In the genomic region with DNA sequence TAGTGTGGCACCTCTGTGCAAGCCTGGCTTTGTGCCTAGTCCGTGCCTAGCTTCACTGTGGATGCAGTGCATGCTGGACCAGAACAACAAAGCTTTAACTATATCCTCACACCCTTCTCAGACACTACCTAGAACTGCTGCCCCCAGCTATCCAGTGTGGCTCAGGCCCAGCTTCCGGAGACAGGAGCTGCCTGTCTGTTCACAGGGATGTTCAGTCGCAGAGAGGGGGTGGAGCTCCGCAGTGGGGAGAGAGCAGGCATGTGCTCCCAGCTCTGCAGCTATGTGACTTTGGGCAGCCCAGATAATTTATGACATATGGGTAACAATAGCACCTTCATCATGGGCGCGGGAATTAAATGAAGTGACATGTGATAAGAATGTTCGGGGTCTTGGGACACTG, we compare ENCODE assay signal across 10 mouse cellular contexts. TPM values are rescaled to one million over a fixed set of nuclear protein-coding genes. Genes with fewer than 3 reads are reported as not detected.
DNase-seq lines count a peak whose midpoint lies in the region; ATAC-seq and TF ChIP-seq lines count a peak whose summit lies in the region.
"Had no signal": no experiment of that assay in that cellular context is flagged by ENCODE, and none has a peak within 500 bp of the region (broad histone marks: within the 10 kb centered on the region; RNA-seq: fewer than 3 reads in every experiment).

No protein-coding gene starts in this region.

- H3K36me3 ChIP-seq in heart, adult 2 months (ENCODE audit: control insufficient read depth, insufficient read depth, low read length) = no peaks in the 10 kb centered on the region
- no peaks in the 10 kb centered on the region; the same call in 1 of the 2 replicates for H3K36me3 ChIP-seq in intestine, embryonic 16.5 days (ENCODE audit: control insufficient read depth, insufficient read depth, low read length)
- H3K36me3 ChIP-seq in stomach, embryonic 16.5 days (ENCODE audit: control insufficient read depth, insufficient read depth, low read length) = no peaks in the 10 kb centered on the region; the same call in 1 of the 2 replicates

- H3K27me3 ChIP-seq in heart, adult 2 months (ENCODE audit: control insufficient read depth, insufficient read depth, low read length) = no peaks in the 10 kb centered on the region
- H3K27me3 ChIP-seq in intestine, embryonic 16.5 days (replicated peaks; ENCODE audit: control insufficient read depth, insufficient read depth, low read length) = no peaks in the 10 kb centered on the region
- no peaks in the 10 kb centered on the region for H3K27me3 ChIP-seq in stomach, embryonic 16.5 days (ENCODE audit: control insufficient read depth, insufficient read depth, low read length)
- H3K27me3 ChIP-seq: embryonic facial prominence, embryonic 15.5 days; lung, embryonic 15.5 days had no signal

- intact Hi-C loops in heart, adult 2 months (cut with DNase I) = no loop called here

- peaks cover 4% of the 10 kb centered on the region for H3K79me2 ChIP-seq in heart, adult 2 months (replicated peaks; ENCODE audit: control insufficient read depth, insufficient read depth, low read length)

- no peak overlapping the region for H3K4me2 ChIP-seq in intestine, embryonic 16.5 days (ENCODE audit: low read depth, low read length)
- H3K4me2 ChIP-seq in stomach, embryonic 16.5 days (ENCODE audit: low read depth, low read length) = no peak overlapping the region
- H3K4me2 ChIP-seq: embryonic facial prominence, embryonic 15.5 days; lung, embryonic 15.5 days had no signal

- H3K27ac ChIP-seq in heart, adult 2 months = peak overlapping the region; percentile 17; the same call in 1 of the 2 replicates
- no peak overlapping the region for H3K27ac ChIP-seq in intestine, embryonic 16.5 days (ENCODE audit: low read length)
- H3K27ac ChIP-seq in stomach, embryonic 16.5 days (ENCODE audit: low read length) = peak overlapping the region; percentile 62; the same call in 1 of the 2 replicates
- H3K27ac ChIP-seq: embryonic facial prominence, embryonic 15.5 days had no signal

- peaks cover 49% of the 10 kb centered on the region for H3K4me1 ChIP-seq in heart, adult 2 months (ENCODE audit: control insufficient read depth, insufficient read depth, low read length)
- H3K4me1 ChIP-seq in intestine, embryonic 16.5 days (ENCODE audit: control insufficient read depth, insufficient read depth, low read length) = peaks cover 88% of the 10 kb centered on the region
- peaks cover 69% of the 10 kb centered on the region for H3K4me1 ChIP-seq in stomach, embryonic 16.5 days (ENCODE audit: control insufficient read depth, insufficient read depth, low read length)

- TF ChIP-seq POLR2A in heart, adult 2 months (IDR thresholded peaks at IDR 0.05; ENCODE audit: insufficient read depth, low read depth, low read length) = no peak

- no peak overlapping the region; the same call in 1 of the 2 replicates for H3K9ac ChIP-seq in heart, adult 2 months (ENCODE audit: low read depth, low read length)
- 0 out of 2 replicates have a peak overlapping the region, but pooled peaks have one; percentile 9 for H3K9ac ChIP-seq in intestine, embryonic 16.5 days (ENCODE audit: low read depth, low read length)
- H3K9ac ChIP-seq in stomach, embryonic 16.5 days (ENCODE audit: low read length) = 0 out of 2 replicates have a peak overlapping the region, but pooled peaks have one; percentile 34
- H3K9ac ChIP-seq: embryonic facial prominence, embryonic 15.5 days; lung, embryonic 15.5 days had no signal

- WGBS in heart, adult 2 months = 43% methylated on average over 7 of the region's 7 CpGs
- WGBS in intestine, embryonic 16.5 days = 34% methylated on average over 7 of the region's 7 CpGs
- WGBS in stomach, embryonic 16.5 days = 40% methylated on average over 7 of the region's 7 CpGs

- H3K4me3 ChIP-seq in heart, adult 2 months = no peak overlapping the region
- H3K4me3 ChIP-seq in intestine, embryonic 16.5 days (ENCODE audit: low read length) = no peak overlapping the region
- H3K4me3 ChIP-seq in stomach, embryonic 16.5 days (replicated peaks; ENCODE audit: low read length) = no peak overlapping the region
- H3K4me3 ChIP-seq: embryonic facial prominence, embryonic 15.5 days; lung, embryonic 15.5 days had no signal

- H3K9me3 ChIP-seq in intestine, embryonic 16.5 days (ENCODE audit: control insufficient read depth, low read length) = no peaks in the 10 kb centered on the region
- H3K9me3 ChIP-seq in stomach, embryonic 16.5 days (replicated peaks; ENCODE audit: control insufficient read depth, low read length) = no peaks in the 10 kb centered on the region
- H3K9me3 ChIP-seq: embryonic facial prominence, embryonic 15.5 days; lung, embryonic 15.5 days had no signal

- DNase-seq in heart, adult 2 months = no peak
- DNase-seq in heart, adult 9 months (ENCODE audit: low spot score in 2 of 2) = no peak
- DNase-seq in thymus, postnatal 14 days = peak; percentile 56
- DNase-seq in thymus, adult 18-20 months = no peak
- no peak for DNase-seq in testis, postnatal 10 days (ENCODE audit: low spot score)
- no peak for DNase-seq in embryo, embryonic 10 days (ENCODE audit: low spot score)

- TF ChIP-seq CTCF in heart, adult 2 months (IDR thresholded peaks at IDR 0.05) = no peak

- no peak for TF ChIP-seq EP300 in heart, adult 2 months (IDR thresholded peaks at IDR 0.05; ENCODE audit: insufficient read depth, low read depth, low read length)

- ATAC-seq in intestine, embryonic 16.5 days = no peak
- ATAC-seq in stomach, embryonic 16.5 days (ENCODE audit: insufficient read depth, low FRiP score) = no peak

RNA-seq across cellular contexts. Expression of gene Zmiz1, which starts 52.0 kb away (rescaled TPM):
- total RNA-seq in heart, adult 2 months (2021) = 10 to 100 TPM; 40.7 to 42.0 TPM
- 21.8 and 27.1 TPM in 2 replicates for polyA plus RNA-seq in heart, adult 2 months (2012; rRNA removed)
- polyA plus RNA-seq in intestine, embryonic 16.5 days (2015; fragmentation: Nextera tagmentation; extraction: Ambion mirVana) = 21.2 and 22.3 TPM in 2 replicates
- polyA plus RNA-seq in stomach, embryonic 16.5 days (2015; fragmentation: Nextera tagmentation; extraction: Ambion mirVana) = 24.0 and 26.3 TPM in 2 replicates
